Mouse (Mus musculus) CH12.LX (cell line): ENCODE results near the gene Hnrnpr. TPM values are rescaled to one million over a fixed set of nuclear protein-coding genes. Genes with fewer than 3 reads are reported as not detected.

Source experiments
- DNase-seq: peaks from one replicate; pipeline ENCODE4 v3.0.0-alpha.2; 2013; ENCODE audit errors: extremely low read depth
- H3K27ac ChIP-seq: 2 replicates; pipeline ENCODE4 v1.5.1; 2012; ENCODE audit warnings: low read depth, mild to moderate bottlenecking, control low read depth, moderate library complexity; ENCODE audit not compliant: insufficient read depth
- H3K27me3 ChIP-seq: replicated peaks from 2 replicates; pipeline ENCODE3; 2012; ENCODE audit warnings: inconsistent platforms
- H3K36me3 ChIP-seq, 2 experiments: replicated peaks in 1 of 2; 2 replicates each; pipeline versions ENCODE3 to v1.6.1; 2012; ENCODE audit warnings: inconsistent platforms in 1 of 2, low read length in 1 of 2, mild to moderate bottlenecking in 1 of 2, mixed read lengths in 1 of 2, moderate library complexity in 1 of 2; ENCODE audit not compliant: control insufficient read depth in 1 of 2, insufficient read depth in 1 of 2
- H3K4me1 ChIP-seq, 2 experiments: 2 replicates each; pipeline ENCODE4 v1.6.1; 2012; ENCODE audit warnings: inconsistent platforms in 1 of 2, moderate library complexity in 1 of 2; ENCODE audit not compliant: insufficient read depth in 2 of 2, control insufficient read depth in 1 of 2
- H3K4me2 ChIP-seq: 2 replicates; pipeline ENCODE4 v1.6.1; 2012; ENCODE audit warnings: low read depth, mild to moderate bottlenecking, control low read depth; ENCODE audit not compliant: poor library complexity, insufficient read depth, severe bottlenecking
- H3K4me3 ChIP-seq, 3 experiments: fragments of 150-350 bp in 1 of 3; sonication (generic) in 1 of 3; replicated peaks in 1 of 3; 2 replicates each; pipeline versions ENCODE3 to v1.5.1; 2011 to 2012; ENCODE audit warnings: low read depth in 2 of 3, low read length in 2 of 3, mild to moderate bottlenecking in 2 of 3, moderate library complexity in 2 of 3, control low read depth in 1 of 3, improper control_type of control experiment in 1 of 3, inconsistent platforms in 1 of 3, mixed read lengths in 1 of 3; ENCODE audit not compliant: poor library complexity in 1 of 3
- H3K79me2 ChIP-seq: replicated peaks from 2 replicates; pipeline ENCODE4 v1.6.1; 2012; ENCODE audit warnings: mild to moderate bottlenecking, moderate library complexity; ENCODE audit not compliant: control insufficient read depth, poor library complexity, insufficient read depth, severe bottlenecking; ENCODE audit errors: extremely low read depth
- H3K9ac ChIP-seq: 2 replicates; pipeline ENCODE4 v1.6.1; 2012; ENCODE audit warnings: low read depth, mild to moderate bottlenecking, control low read depth, moderate library complexity; ENCODE audit not compliant: insufficient read depth
- H3K9me3 ChIP-seq: replicated peaks from 2 replicates; pipeline ENCODE3; 2012; ENCODE audit warnings: low read length, inconsistent platforms, mixed read lengths
- CHD1 ChIP-seq: IDR thresholded peaks from 2 replicates; pipeline ENCODE4 v1.6.1; 2012; ENCODE audit warnings: low read depth, low read length, improper control_type of control experiment, inconsistent platforms
- CHD2 ChIP-seq: IDR thresholded peaks from 2 replicates; pipeline ENCODE4 v1.6.1; 2011; ENCODE audit warnings: low read length, improper control_type of control experiment
- EP300 ChIP-seq: IDR thresholded peaks from 2 replicates; pipeline ENCODE4 v1.6.1; 2011; ENCODE audit warnings: low read length, improper control_type of control experiment
- IRF4 ChIP-seq: IDR thresholded peaks from 2 replicates; pipeline ENCODE4 v1.6.1; 2014; ENCODE audit warnings: low read depth, mild to moderate bottlenecking, inconsistent platforms, low read length, improper control_type of control experiment
- MAFK ChIP-seq: IDR thresholded peaks from 2 replicates; pipeline ENCODE4 v1.6.1; 2011; ENCODE audit warnings: low read length, improper control_type of control experiment; ENCODE audit not compliant: insufficient replicate concordance
- MEF2A ChIP-seq: IDR thresholded peaks from 2 replicates; pipeline ENCODE4 v1.6.1; 2014; ENCODE audit warnings: low read depth, mild to moderate bottlenecking, inconsistent platforms, low read length, improper control_type of control experiment, borderline replicate concordance
- MXI1 ChIP-seq: IDR thresholded peaks from 2 replicates; pipeline ENCODE4 v1.6.1; 2011; ENCODE audit warnings: mild to moderate bottlenecking, low read depth, low read length, improper control_type of control experiment
- NELFE ChIP-seq: IDR thresholded peaks from 2 replicates; pipeline ENCODE4 v1.6.1; 2011; ENCODE audit warnings: low read depth, low read length, improper control_type of control experiment
- NRF1 ChIP-seq: IDR thresholded peaks from 2 replicates; pipeline ENCODE4 v1.6.1; 2014; ENCODE audit warnings: low read depth, mild to moderate bottlenecking, inconsistent platforms, low read length, improper control_type of control experiment, moderate library complexity
- POLR2AphosphoS2 ChIP-seq: IDR thresholded peaks from 2 replicates; pipeline ENCODE4 v1.6.1; 2011; ENCODE audit warnings: low read depth, low read length, improper control_type of control experiment
- SIN3A ChIP-seq: IDR thresholded peaks from 2 replicates; pipeline ENCODE4 v1.6.1; 2012; ENCODE audit warnings: low read length, improper control_type of control experiment, inconsistent platforms
- SMC3 ChIP-seq: IDR thresholded peaks from 2 replicates; pipeline ENCODE4 v1.6.1; 2011; ENCODE audit warnings: low read depth, low read length, improper control_type of control experiment
- TBP ChIP-seq: conservative IDR thresholded peaks from 2 replicates; pipeline ENCODE4 v1.6.1; 2011; ENCODE audit warnings: low read depth, low read length, improper control_type of control experiment
- TCF12 ChIP-seq: IDR thresholded peaks from 2 replicates; pipeline ENCODE4 v1.6.1; 2014; ENCODE audit warnings: low read depth, mild to moderate bottlenecking, inconsistent platforms, low read length, improper control_type of control experiment
- USF1 ChIP-seq: IDR thresholded peaks from 2 replicates; pipeline ENCODE4 v1.6.1; 2014; ENCODE audit warnings: low read depth, mild to moderate bottlenecking, inconsistent platforms, low read length, improper control_type of control experiment
- ZC3H11A ChIP-seq: IDR thresholded peaks from 2 replicates; pipeline ENCODE4 v1.6.1; 2012; ENCODE audit warnings: low read depth, mild to moderate bottlenecking, inconsistent platforms, low read length, improper control_type of control experiment
- ZKSCAN1 ChIP-seq: IDR thresholded peaks from 2 replicates; pipeline ENCODE4 v1.6.1; 2012; ENCODE audit warnings: low read depth, inconsistent platforms, low read length, improper control_type of control experiment, borderline replicate concordance
- ZNF384 ChIP-seq: IDR thresholded peaks from 2 replicates; pipeline ENCODE4 v1.6.1; 2012; ENCODE audit warnings: low read depth, low read length, improper control_type of control experiment, inconsistent platforms
- dilution Hi-C: fragments of 300-500 bp; cut with MboI; formaldehyde crosslinking; loops from 2 replicates; pipeline ENCODE4 v1.14.3; 2020; ENCODE audit warnings: low sequenced_read_pairs; ENCODE audit not compliant: extremely low pct_unique_long_range_greater_than_20kb, extremely low pct_ligation_motif_present
- in situ Hi-C: fragments of 300-500 bp; cut with MboI; formaldehyde crosslinking; loops from 3 replicates; pipeline ENCODE4 v1.14.3; 2019; ENCODE audit warnings: low sequenced_read_pairs, low pct_ligation_motif_present, low pct_unique_long_range_greater_than_20kb, mixed read lengths
- polyA plus RNA-seq: library from polyadenylated mRNA; unstranded; fragments of >175 nt; gene quantifications from 2 replicates; pipeline ENCODE4 v1.2.1, GENCODE M21; 2012; ENCODE audit warnings: low read depth; ENCODE audit not compliant: insufficient read length
- total RNA-seq, 2 experiments: library from RNA; depleted of rRNA; stranded (reverse); fragments of 300-350 nt in 1 of 2; fragments of >200 nt in 1 of 2; gene quantifications; 2 replicates each; pipeline ENCODE4 v1.2.3; 2012 to 2014

Gene Hnrnpr
- total and polyA plus RNA-seq, 3 experiments, result 65.6 to 130 (median 117) TPM

DNA sequence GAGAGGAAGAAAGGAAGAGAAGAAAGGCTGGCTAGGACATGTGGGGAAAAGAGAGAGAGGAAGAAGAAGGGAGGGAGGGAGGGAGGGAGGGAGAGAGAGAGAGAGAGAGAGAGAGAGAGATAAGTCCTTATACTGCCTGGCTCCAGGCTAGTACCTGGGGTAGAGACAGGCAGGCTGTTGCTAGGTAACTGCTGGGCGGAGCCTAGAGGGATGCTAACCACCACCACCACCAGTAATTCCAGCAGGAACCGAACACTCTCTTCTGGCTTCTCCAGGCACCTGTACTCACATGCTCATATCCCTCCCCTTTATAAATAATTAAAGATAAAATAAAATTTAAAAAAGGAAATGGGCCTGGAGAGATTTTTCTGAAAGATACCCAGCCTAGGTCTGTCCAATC lies 27.0 kb upstream of the Hnrnpr start:
- in situ Hi-C loops (no loop called here), dilution Hi-C loops (no loop called here)
- no peak overlapping the region for H3K9ac ChIP-seq
- H3K4me1 ChIP-seq, result peaks cover 0 to 18% of the 10 kb centered on the region in 2 experiments; a peak in 2 of 4 replicates
- no peaks in the 10 kb centered on the region for H3K79me2 ChIP-seq
- H3K4me2 ChIP-seq, result no peak overlapping the region
- no peak overlapping the region for H3K4me3 ChIP-seq
- peaks cover 5% of the 10 kb centered on the region for H3K9me3 ChIP-seq
- peaks cover 3 to 14% of the 10 kb centered on the region in 2 experiments for H3K36me3 ChIP-seq
- no peak for DNase-seq
- peaks cover 19% of the 10 kb centered on the region for H3K27me3 ChIP-seq
- H3K27ac ChIP-seq, result no peak overlapping the region
- TF ChIP-seq MXI1 (no peak), MAFK (no peak), TBP (no peak), NRF1 (no peak), MEF2A (no peak), ZKSCAN1 (no peak), SIN3A (no peak), CHD1 (no peak), ZC3H11A (no peak), USF1 (no peak), CHD2 (no peak), SMC3 (no peak), IRF4 (no peak), POLR2AphosphoS2 (no peak), TCF12 (no peak), EP300 (no peak), NELFE (no peak)

GRCm38 (mm10) chr4:136284455-136284854 lies 26.3 kb upstream of the Hnrnpr start, which contains the start of gene Zfp46:
Gene Zfp46, plus strand, starts transcription at chr4:136284683.
- Histone ChIP-seq H3K4me2 (peak within 1 kb of the TSS; percentile 86), H3K4me3 (peak within 1 kb of the TSS; percentile 49 to 88 (median 85)), H3K36me3 (peaks cover 7 to 20% of the 10 kb centered on the region in 2 experiments), H3K27me3 (peaks cover 13% of the 10 kb centered on the region), H3K4me1 (peaks cover 0 to 18% of the 10 kb centered on the region in 2 experiments; a peak in 2 of 4 replicates), H3K79me2 (no peaks in the 10 kb centered on the region), H3K27ac (no peak within 1 kb of the TSS; the same call in 1 of the 2 replicates), H3K9ac (peak within 1 kb of the TSS; percentile 89), H3K9me3 (peaks cover 6% of the 10 kb centered on the region)
- in situ Hi-C loops (no loop called here), dilution Hi-C loops (no loop called here)
- no peak for DNase-seq
- no peak for TF ChIP-seq ZNF384
